Mouse (Mus musculus) c-Kit-positive CD71-negative TER-119-negative erythroid progenitor cells, embryonic 14.5 days (primary cell): ENCODE measurements at regions not wholly inside any gene's neighbourhood (a gene's known extent, or its start where the extent isn't known, plus 50 kb on each side); places are given as distances from the start of the nearest gene placed in this dataset.

Experiments used
- DNase-seq: peaks from one replicate; pipeline ENCODE4 v3.0.0-alpha.2; 2013; ENCODE audit warnings: low read depth

DNA sequence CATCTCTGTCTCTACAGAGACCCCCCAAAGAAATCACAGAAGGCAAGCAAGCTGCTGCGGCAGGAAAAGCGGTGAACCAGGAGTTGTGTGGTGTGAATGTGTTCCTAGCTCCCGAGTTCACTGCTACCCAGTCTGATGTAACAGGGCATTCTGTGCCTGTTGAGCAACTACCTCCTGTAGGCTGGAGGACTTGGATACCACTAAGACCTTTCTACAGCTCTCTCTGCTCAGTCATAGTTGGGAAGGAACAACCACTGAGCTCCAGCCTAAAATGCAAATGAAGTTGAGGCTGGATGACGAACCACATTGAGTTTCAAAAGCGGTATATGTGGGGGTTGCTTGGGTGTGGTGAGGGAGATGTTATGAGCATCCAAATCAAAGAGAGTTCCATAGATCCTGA lies 315.1 kb downstream of the Rnd3 start:
- no peak for DNase-seq

DNA sequence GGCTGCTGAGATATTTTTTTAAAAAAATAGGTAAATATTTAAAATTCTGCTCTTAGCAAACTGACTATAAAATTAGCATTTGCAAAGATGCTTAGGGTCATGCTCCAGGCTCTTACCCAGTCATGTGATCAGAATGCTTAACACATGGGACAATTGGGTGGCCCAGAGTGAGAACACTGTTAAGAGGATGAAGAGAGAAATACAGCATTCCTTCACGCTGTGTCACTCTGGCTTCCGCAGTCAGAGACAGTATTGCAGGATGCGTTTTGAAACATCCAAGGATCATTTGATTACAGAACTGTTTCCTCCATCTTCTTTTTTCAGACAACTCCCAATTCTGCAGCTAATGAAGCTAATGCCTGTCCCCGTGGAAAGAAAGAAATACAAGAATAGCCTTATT lies 316.4 kb downstream of the Rnd3 start:
- no peak for DNase-seq

DNA sequence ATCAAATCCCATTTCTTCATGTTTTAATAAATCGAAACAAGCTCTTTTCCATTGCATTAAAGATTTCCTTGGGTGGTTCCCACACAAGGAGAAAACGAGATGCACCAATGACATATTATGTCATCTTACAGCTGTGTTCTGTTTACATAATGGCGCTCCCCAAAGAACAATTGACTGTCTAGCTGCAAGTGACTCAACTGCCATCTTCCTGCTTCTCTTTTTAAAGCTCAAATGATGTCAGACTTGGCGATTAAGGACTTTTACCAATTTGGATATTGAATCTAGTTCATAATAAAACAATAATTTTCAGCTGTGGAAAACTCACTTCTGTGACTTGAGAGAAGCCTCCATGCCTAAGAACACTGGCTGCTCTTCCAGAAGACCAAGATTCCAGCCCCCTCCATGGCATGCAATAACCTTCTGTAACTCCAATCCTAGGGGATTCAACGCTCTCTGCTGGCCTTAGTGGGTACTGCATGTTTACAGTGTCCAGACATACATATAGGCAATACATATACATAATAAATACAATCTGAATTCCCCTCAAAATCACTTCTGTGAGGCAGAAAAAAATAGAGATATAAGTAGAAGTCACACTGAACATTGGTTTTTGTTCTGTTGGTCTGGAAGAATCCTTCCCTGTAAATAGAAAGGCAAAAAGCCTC lies 318.7 kb downstream of the Rnd3 start:
- no peak for DNase-seq

DNA sequence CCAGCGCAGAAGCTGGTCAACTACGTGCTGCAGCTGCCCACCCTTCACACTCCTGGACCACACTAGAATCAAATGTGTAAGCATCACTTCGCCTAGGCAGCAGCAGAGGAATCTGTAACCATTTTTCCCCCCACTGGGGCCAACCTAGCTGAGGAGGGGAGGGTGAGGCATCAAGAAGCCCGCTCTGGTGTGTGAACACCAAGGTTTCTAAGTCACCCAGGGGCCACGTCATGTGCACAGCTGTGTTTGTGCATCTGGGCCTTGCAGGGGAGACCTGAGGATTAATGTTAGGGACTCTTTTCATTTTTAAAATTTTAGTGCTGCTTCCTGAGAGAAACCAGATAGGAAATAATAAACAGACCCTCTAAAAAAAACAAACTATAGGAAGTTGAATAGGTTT lies 321.8 kb downstream of the Rnd3 start:
- DNase-seq, result no peak

DNA sequence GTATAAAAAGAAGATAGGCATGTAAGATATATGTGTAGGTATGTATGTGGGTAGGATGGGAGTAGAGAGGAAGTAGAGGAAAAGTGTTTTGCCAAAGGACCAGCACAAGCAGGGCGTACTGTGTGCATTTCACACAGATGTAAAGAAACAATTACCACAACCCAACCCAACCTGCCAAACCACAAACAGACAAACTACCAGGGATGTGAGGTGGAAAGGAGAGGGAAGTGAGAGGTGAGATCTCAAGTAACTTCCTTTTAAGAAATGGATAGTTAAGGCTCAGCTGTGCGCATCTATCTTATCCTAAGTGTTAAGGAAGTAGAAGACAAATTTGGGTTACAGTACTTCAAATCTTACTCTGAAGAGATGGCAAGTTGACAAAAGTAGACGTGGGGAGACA lies 322.4 kb downstream of the Rnd3 start:
- DNase-seq, result no peak

DNA sequence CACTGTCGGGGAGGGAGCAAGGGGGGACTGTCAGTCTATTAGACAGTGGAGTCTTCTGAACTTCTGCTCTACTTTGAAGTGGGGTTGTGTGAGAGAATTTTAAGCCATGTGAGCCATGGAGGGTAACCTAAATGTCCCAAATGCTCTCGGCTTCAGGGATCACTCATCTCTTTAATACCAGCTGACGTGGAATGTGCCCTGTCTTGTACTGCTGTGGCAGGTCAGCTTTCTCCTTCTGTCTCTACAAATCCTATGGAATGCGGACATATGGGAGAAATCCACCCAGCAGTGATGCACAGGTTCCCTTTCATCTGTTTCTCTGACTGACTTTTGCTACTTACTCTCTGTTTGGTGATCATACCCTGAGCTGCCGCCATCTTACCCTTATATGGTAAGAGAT lies 323.3 kb downstream of the Rnd3 start:
- DNase-seq, result no peak

DNA sequence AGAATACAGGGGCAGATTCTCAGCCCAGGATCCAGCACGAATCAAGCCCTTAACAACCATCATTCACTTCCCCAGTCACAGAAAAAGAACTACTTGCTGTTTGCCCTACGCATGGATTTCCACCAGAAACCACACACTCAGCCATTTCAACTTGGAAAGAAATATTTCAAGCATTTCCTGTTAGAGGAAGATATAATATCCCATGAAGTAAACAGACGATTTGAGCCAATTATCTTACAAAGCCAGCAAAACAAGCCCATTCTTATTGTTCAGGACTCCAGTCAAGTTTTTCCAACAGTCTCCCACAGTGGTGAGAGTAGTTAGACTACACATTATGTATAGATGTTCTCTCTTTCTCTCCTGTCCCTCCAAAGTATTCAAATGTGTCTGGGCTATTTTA lies 324.1 kb downstream of the Rnd3 start:
- no peak for DNase-seq

DNA sequence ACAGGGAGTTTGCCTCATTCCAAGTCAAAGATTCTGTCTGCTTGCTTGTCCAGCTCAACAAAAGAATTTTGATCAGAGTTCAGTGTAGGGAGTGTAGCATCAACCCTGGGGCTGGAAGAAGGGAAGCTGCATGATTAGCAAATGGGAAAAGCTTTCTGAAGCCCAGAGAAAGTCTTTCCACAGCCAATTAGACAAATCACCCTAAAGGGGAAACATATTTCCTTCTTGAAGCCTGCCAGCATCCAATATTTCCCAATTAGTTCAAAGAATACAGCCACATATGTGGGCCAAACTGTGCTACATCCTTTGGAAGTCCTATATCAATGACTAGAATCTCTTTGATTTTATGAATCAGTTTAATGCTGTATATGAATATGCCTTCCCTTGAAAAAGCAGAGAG lies 326.2 kb downstream of the Rnd3 start:
- DNase-seq, result no peak

DNA sequence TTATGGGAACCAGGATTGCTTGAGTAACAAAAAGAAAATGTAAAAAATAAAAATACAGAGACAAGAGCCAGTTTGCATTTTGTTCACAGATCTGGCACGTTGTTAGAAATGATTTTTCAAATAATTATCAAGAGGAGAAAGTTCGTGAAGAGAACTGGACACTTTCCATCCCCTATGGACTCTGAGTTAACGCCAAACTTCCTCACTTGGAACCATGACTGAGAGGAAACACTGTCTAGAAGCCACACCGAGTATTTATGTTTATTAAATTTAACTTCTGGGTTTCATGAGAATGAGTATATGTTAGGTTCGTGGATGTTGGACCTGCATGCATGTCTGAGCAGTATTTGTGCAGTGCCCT lies 329.6 kb downstream of the Rnd3 start:
- no peak for DNase-seq

DNA sequence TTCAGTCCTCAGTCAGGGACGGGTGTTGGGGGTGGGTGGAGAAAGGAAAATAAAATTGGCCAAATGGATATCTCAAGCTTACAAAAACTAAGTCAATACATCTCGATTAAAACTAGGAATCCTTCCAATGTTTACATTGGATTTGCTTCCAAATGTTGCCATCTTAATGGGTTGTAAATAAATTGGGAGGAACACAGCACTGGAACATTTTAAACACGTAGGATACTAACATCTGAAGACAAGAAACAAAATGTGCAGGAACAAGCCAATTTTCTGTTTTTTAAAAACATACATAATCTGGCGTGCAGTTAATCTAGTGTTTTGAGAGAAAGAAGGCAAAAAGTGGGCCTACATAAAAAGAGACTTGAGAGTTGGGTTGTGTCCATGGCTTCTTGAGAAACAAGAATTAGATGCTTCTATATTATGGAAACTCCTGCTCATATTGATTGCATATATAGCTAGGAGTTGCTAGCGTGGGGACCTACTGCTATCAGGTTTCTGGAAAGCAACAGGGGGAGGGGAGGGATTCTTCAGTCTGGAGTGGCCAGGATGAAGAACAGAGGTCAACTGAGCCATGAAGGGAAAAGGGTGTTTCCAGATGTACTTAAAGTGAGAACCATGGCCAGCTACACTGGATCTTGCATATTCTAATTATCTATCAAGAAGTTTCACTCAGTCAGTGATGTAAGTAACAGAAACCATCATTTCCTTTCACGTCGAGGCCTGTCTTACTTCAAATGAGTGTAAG lies 330.2 kb downstream of the Rnd3 start:
- no peak for DNase-seq

DNA sequence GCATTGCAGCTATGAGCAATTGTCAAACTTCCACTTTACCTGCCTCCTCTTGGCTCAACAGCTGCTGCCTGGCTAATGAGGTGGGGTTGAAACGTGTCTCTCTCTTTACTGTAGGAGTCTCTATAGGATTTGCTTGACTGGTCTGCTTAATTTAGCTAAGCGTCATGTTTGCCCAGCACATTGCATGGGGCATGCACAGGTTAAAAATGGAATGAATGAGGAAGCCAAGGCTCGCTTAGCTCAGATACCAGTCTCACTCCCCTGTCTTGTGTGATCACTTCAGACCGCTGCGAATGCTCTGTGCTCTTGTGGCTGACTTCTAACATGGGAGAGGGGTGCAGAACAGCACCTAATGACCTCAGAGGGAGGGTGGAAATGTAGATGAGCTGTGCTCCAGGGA lies 332.5 kb downstream of the Rnd3 start:
- no peak for DNase-seq

DNA sequence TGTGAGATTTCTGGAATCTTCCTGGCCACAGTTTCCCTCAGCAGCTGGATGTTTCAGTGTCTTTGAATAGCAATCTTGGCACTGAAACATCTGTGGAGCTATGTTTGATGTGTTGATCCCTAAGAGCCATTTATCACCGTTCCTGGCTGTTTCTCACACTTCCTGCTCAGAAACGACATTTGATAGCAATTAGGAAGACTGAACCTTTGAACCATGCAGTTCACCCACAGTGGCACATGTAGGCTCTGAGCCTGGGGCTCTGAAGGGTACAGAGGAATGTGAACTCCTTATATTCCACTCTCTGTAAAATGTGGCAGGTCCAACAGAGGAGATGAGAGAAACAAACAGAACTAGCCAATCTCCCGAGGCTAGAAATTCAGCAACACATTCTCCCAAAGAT lies 333.4 kb downstream of the Rnd3 start:
- DNase-seq, result no peak

DNA sequence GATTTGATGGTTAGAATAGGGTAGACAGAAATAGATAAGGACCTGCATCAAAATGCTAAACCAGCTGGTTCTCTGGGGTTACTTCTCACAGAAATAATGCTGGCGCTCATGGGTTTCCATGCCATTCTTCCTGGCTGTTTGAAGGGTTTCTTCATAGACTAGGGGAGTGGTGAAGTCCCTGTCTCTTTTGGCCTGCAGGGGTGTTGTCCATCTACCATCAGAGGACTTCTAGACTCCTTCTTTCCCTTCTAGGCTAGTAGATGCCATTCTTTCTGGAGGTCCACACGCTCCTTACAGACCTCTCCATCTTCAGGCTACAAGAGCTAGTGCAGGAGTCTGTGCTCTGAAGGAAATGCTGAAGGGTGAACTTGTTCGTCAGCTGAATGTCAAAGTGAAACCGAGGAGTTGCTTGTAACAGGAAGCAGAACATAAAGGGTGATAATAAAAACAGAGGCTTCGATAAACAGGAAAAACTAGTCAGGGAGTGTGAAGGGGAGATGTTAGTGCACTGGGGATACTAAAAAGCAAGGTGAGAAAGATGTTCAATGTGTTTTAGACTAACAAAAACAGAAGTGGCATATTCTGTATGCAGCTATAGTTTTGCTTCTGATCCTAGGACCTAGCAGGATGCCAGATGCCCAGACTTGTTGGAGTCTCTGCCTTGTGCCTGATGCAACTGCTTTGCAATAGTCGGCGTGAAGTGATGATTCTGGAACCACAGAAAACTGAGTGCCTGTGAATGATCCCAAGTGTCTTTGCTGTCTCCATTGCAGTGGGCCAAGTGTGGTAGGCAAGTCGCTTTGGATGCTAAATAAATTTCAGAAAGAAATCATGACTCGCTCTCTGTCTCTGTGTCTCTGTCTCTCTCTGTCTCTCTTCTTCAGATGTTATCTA lies 335.1 kb downstream of the Rnd3 start:
- no peak for DNase-seq

DNA sequence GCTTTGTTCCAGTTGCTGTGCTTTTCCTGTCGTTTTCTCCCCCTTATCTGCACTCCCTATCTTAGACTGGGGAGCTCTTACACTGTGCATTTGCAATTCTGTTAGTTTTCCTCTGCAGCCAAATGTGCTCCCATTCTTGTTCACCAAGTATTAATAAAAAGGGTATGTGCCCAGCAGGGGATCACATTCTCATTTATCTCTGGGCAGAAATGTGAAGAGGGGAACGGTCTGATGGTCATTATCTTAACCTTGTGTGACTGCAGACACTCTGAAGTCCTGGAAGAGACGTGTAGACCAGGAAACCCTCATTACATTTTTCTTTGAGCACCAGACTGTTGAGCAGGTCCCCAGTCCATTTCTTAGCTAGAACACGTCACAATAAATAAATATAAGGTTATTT lies 336.6 kb downstream of the Rnd3 start:
- DNase-seq, result no peak

DNA sequence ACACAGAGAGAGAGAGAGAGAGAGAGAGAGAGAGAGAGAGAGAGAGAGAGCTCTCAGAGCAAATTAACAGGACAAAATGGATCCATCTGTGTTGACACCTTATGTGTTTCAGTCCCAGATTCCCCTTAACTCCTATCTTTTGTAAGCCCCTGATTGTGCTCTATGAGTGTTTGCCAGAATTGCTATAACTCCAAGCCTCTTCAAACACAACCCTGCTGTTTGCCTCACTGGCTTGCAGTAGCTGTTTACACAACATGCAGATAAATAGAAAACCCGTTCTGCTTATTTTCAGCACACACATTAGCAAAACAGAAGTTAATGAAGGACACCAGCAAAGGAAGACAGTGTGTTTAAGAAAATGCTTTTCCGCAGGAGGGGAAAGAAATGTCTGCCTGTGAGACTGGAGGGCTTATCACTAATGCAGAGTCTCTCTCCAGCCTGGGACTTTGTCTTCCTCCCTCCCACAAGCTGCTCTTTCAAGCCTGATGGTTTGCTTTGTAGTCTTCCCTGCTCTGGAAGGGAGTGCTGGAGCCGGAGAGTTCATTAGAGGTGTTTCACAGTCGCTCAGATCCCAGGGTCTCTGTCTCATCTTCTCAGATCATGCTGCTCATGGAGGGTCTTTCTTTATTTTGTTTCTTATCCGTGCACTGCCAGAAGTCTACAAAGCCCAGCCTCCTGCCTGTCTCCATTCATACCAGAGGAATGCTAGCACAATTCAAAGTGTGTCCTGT lies 338.4 kb downstream of the Rnd3 start:
- no peak for DNase-seq

DNA sequence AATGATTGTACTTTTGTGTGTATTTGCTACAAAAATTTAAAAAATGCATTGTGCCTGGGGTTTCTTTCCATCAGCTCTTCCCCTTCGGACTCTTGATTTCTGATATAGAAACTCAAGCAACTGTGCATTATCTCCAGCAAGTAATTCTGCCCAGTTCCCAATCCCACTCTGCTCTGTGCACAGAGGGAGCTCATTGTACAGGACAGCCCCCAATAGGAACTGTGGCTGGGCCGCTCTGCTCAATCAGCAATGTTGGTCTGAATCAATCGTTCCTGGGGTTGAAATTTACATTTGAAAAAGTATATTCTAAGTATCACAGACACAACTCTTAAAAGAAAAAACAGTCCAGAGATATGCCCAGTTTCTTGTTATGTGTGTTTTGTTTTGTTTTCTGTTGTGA lies 339.1 kb downstream of the Rnd3 start:
- no peak for DNase-seq

DNA sequence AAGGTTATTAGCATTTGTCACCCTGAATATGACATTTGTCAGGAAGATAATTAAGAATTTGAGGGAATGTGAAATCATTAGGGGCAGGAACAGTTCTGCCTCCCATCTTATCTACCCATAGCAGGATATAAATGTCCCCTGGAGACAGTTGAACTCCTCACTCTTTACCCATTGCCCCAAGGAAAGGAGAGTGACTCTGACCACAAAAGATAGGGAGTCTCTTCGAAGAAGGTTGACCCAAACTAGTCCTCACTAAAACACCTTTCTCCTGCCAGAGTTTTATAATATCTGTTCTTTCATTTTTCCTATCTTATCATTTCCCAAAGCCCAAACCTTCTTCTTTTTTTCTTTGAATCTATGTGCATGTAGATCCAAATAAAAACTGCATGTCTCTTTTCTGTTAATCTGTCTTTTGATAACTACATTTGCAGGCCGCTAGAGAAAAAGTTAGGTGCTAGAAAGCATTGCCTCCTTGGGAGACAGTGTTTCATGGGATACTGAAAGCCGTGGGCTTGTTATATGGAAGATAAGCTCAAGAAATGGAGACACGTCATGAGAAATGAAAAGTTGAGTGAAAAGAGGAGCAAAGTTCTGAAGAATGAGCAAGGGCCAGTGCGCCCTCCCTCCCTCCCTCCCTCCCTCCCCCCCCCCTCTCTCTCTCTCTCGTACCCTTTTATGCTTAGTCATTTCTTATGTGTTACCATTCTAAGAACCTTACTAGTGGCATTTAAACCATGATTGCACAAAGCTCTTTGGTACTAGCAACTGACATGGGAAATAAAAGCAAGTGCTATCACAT lies 341.6 kb downstream of the Rnd3 start:
- no peak for DNase-seq

DNA sequence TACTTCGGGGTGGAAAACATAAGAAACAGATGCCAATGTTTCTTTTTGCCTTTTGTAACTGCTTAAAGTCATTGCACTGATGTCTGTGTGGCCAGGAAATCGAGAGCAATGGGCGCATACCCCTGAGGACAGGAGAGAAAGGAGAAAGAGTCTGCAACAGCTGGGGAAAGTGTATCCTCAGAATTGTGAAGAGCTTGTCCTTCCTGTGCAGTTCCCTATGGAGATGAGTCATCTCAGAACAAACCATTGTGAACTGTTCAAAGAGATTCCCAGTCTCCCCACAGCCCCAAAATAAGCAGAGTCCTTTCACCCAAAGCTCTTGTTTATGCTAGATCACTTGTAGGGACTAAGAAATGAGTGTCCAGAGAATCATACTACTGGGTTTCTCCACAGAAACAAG lies 343.3 kb downstream of the Rnd3 start:
- no peak for DNase-seq

DNA sequence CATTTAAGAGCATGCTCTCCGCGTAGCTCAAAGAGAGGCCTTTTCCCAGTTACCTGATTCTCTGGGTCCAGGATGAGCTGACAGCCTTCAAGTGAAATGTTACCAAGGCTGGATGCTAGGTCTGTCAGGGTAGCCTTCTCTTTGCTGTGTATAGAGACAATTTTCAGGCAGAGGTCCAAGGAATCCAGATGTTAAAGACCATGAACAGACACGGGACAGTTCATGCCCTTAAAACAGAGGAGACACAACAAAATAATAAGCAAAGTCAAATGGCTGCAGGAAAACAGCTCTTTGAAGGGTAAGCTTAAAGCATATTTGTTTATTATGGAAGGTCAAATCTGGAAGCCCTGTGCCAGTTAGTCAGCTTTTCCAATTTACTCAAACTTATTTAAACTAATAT lies 352.8 kb downstream of the Rnd3 start:
- DNase-seq, result no peak

DNA sequence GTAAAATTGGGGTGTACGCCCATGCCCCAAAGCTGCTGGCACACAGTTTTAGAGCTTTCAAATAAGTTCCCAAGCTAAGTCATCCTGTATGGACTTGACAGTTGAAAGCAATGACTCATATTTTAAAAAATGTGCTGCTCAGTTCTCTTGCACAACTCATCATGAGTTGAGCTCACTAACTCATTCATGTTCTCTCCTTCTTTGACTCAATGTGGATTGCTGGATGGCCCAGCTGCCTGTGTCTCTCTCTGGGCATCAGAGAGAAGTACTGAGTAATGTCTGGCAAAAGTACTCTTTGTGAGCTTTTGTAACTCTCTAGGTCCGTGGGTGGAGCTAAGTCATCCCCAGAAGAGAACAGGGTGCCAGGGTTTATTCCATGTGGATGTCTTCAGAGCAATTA lies 355.3 kb downstream of the Rnd3 start:
- DNase-seq, result no peak

DNA sequence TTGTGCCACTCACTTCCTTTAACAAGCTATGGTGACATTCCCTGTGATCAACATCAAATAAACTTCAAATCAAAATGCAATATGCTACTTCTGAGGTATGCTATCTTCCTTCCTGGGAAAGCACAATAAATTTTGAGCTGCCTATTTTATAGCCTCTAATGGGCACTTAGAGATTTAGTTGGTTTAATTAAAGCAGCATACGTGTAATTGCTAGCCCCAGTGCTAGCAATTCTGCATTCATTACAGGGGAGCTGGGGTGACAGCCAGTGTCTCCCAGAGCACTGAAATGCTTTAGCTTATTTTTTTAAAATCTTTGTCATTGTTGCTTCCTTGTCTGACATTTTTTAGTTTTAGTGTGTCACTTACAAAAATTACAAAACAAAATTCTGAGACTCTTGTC lies 355.8 kb downstream of the Rnd3 start:
- DNase-seq, result no peak
